Mouse (Mus musculus): ENCODE data around the gene Apip.

Apip gene

GRCm38 (mm10) chr2:103106172-103106571, 32.7 kb downstream of the Apip start:
- DNase-seq: no peak

DNA sequence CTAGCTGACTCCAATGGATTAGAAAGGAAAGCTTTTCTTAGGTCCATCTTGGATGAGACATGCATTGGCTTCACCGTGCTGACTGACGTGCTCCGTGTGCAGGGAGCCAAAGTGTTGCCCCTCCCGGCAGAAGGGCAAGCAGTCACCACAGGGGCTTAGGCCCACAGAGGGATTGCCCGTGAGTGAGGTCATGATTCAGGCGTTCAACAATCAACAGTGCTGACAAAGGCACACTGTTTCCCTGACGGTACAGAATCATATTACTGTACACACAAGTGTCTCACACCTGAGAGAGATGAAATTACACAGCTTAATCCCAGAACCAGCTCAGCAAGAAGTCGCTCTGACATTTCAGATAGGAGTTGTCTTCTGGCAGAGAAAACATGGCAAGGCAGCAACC, 38.2 kb downstream of the Apip start:
- no peak for DNase-seq

- DNase-seq: no peak
Measured at GRCm38 (mm10) chr2:103117212-103117611, 43.7 kb downstream of the Apip start.

DNA sequence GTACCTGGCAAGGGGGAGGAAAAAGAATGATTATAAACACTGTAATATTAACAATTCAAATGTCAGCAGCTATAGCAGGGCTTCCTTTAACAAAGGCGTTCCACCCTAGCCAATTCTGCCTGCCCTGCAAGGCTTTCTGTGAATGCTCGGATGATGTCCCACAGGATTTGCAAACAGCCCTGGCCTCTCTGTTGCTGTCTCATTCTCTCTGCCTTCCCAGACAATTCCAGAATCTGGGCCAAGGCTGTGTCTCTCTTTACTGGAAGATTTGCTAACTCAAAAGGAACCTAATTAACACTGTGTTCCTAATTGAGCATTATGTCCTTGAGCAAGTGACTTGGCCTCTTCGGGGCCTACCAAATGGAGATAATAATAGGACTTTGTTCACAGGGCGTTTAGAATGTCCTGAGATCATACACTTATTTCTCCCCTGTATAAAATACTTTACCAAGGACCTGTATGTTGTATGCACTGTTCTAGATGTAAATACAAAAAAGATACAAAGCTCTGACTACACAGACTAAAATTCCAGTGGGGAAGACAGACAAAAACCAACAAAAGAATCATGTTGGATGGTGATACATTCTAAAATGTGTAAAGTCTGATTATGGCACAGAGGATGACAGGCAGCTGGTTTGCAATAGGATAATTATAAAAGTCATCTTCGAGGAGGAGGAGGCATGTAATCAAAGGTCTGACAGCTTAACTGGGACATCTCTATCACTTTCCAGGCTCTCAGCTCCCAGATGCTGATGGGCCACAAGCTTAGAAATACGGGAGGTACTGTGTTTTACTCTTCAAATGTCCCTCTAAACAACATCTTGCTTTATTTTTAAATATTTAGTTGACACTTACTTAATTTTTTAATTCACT, 45.1 kb downstream of the Apip start:
- no peak for DNase-seq

- no peak for DNase-seq
Measured at GRCm38 (mm10) chr2:103119197-103119854, 45.9 kb downstream of the Apip start.

DNA sequence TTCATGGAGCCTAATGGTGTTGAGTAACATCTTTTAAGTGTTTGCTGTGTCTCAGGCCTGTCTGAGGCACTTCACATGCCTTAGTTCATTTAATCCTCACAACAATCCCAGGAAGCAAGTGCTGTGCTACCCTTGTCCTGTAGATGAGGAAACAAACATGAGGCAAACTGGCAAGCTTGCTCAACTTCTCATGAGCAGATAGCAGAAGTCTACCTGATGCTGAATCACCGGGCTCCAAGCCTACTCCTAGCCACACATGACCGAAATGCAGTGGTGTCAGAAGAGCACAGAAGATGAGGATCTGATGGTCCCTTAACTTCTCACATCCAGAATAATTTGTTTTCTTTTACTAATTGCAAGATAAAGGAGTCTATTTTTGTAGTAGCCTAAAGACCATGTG, 56.2 kb downstream of the Apip start:
- no peak for DNase-seq

DNA sequence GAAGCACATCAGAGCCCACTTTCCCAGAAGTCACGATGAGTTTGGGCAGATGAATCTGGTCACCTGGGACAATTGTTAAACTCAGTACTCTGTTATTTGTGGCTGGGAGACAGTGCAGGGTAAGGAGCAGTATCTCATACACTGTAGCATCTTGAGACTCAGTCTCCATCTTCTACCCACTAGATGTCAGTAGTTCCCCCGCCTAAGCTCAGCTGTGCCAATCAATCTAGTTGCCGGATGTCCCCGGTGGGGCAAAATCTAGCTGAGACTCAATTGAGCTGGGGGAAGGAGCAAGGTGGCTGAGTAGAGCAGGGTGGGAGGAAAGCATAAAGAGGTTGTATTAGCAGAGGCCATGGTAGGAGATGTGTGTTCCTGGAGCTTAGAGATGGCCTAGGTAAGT, 57.7 kb downstream of the Apip start:
- no peak for DNase-seq

GRCm38 (mm10) chr2:103138529-103139265, 65.2 kb downstream of the Apip start:
- DNase-seq: no peak
